Mouse (Mus musculus): ENCODE results near the gene Dnph1. TPM values are rescaled to one million over a fixed set of nuclear protein-coding genes. Genes with fewer than 3 reads are reported as not detected.

Gene Dnph1
- total RNA-seq, 2 experiments from 2014 or later = 5.1 to 5.9 TPM

Other genes starting within 250 kb of the Dnph1 start
- 10 to 100 TPM; 36.0 to 38.5 TPM for gene Polr1c, start 248.7 kb upstream of the Dnph1 start, total RNA-seq (2021)
- gene Yipf3, start 248.6 kb upstream of the Dnph1 start, total RNA-seq (2021) = 10 to 100 TPM; 85.0 to 99.1 TPM
- 10 to 100 TPM; 62.4 to 68.0 TPM for gene Lrrc73, start 243.2 kb upstream of the Dnph1 start, total RNA-seq (2021)
- gene Tjap1, start 213.7 kb upstream of the Dnph1 start, total RNA-seq (2021) = 10 to 100 TPM; 44.1 to 47.2 TPM
- gene Dlk2, start 199.3 kb upstream of the Dnph1 start, total RNA-seq (2021) = 10 to 100 TPM; 47.4 to 49.0 TPM
- 1 to 10 TPM; 7.7 to 8.6 TPM for gene Abcc10, start 168.4 kb upstream of the Dnph1 start, total RNA-seq (2021)
- gene Zfp318, start 113.0 kb upstream of the Dnph1 start, total RNA-seq (2021) = 10 to 100 TPM; 46.3 to 53.0 TPM
- gene Crip3, start 67.8 kb upstream of the Dnph1 start, total RNA-seq (2021) = 1 to 10 TPM; 4.7 to 4.8 TPM
- gene Slc22a7, start 58.3 kb upstream of the Dnph1 start, total RNA-seq (2021) = under 1 TPM in 1 of 2 experiments, not detected in 1; 0.43 TPM
- 100 to 1,000 TPM; 117 to 120 TPM for gene Ttbk1, start 9.0 kb upstream of the Dnph1 start, total RNA-seq (2021)
- 10 to 100 TPM; 61.8 to 66.4 TPM for gene Cul9, start 49.7 kb downstream of the Dnph1 start, total RNA-seq (2021)
- gene Srf, start 59.5 kb downstream of the Dnph1 start, total RNA-seq (2021) = 10 to 100 TPM; 80.8 to 89.0 TPM
- gene Ptk7, start 132.8 kb downstream of the Dnph1 start, total RNA-seq (2021) = 1 to 10 TPM; 8.0 to 9.0 TPM
- 10 to 100 TPM; 22.4 to 22.6 TPM for gene Klc4, start 149.3 kb downstream of the Dnph1 start, total RNA-seq (2021)
- 10 to 100 TPM; 53.1 to 60.7 TPM for gene Mrpl2, start 149.5 kb downstream of the Dnph1 start, total RNA-seq (2021)
- gene Cul7, start 153.6 kb downstream of the Dnph1 start, total RNA-seq (2021) = 10 to 100 TPM; 18.9 to 20.2 TPM
- 10 to 100 TPM; 17.2 to 19.7 TPM for gene Rrp36, start 177.6 kb downstream of the Dnph1 start, total RNA-seq (2021)
- 100 to 1,000 TPM in 1 of 2 experiments, 10 to 100 TPM in 1; 97.2 to 109 TPM for gene Mea1, start 182.1 kb downstream of the Dnph1 start, total RNA-seq (2021)
- gene Klhdc3, start 184.2 kb downstream of the Dnph1 start, total RNA-seq (2021) = 100 to 1,000 TPM; 172 to 177 TPM
- 10 to 100 TPM; 89.3 to 90.9 TPM for gene Ppp2r5d, start 208.4 kb downstream of the Dnph1 start, total RNA-seq (2021)
- 10 to 100 TPM; 55.5 to 62.4 TPM for gene Pex6, start 214.8 kb downstream of the Dnph1 start, total RNA-seq (2021)
- gene Gnmt, start 232.5 kb downstream of the Dnph1 start, total RNA-seq (2021) = 1 to 10 TPM in 1 of 2 experiments, not detected in 1; 1.1 TPM

Measured in layer of hippocampus, adult 18-20 months (tissue).